In genomic region chr8:122336251-122336910, GRCm38 (mm10) we compare ENCODE assay signal across 8 mouse cellular contexts. TPM values are rescaled to one million over a fixed set of nuclear protein-coding genes. Genes with fewer than 3 reads are reported as not detected.
DNase-seq lines count a peak whose midpoint lies in the region; ATAC-seq and TF ChIP-seq lines count a peak whose summit lies in the region.

No protein-coding gene starts in this region.

- H3K36me3 ChIP-seq in hindbrain, embryonic 14.5 days (replicated peaks; ENCODE audit: control insufficient read depth, insufficient read depth) = no peaks in the 10 kb centered on the region
- no peaks in the 10 kb centered on the region for H3K36me3 ChIP-seq in neural tube, embryonic 13.5 days

- H3K9me3 ChIP-seq in hindbrain, embryonic 14.5 days (ENCODE audit: control insufficient read depth, low read length) = no peaks in the 10 kb centered on the region
- no peaks in the 10 kb centered on the region for H3K9me3 ChIP-seq in neural tube, embryonic 13.5 days

- H3K4me3 ChIP-seq in left cerebral cortex, adult 2 months = peak overlapping the region; percentile 54
- peak overlapping the region; percentile 59 for H3K4me3 ChIP-seq in hindbrain, embryonic 14.5 days (replicated peaks; ENCODE audit: low read length)
- H3K4me3 ChIP-seq in neural tube, embryonic 13.5 days = peak overlapping the region; percentile 57

- ATAC-seq in hindbrain, embryonic 14.5 days (ENCODE audit: low FRiP score) = peak; percentile 38
- peak; percentile 60 for ATAC-seq in neural tube, embryonic 13.5 days (ENCODE audit: low read depth)
- no peak for ATAC-seq in erythroid progenitor cell, adult 5-6 weeks (replicated peaks; ENCODE audit: low FRiP score, poor library complexity, severe bottlenecking)

- intact Hi-C loops in left cerebral cortex, adult 2 months (cut with DNase I) = no loop called here

- DNase-seq in left cerebral cortex, adult 2 months (ENCODE audit: extremely low spot score in 1 of 2, low spot score in 2 of 2) = peak; percentile 66 to 69
- no peak for DNase-seq in left cerebral cortex, adult 8-10 months (ENCODE audit: low spot score in 2 of 2)
- DNase-seq in embryo, embryonic 10 days (ENCODE audit: low spot score) = peak; percentile 72
- no peak for DNase-seq in hindbrain, embryonic 14.5 days (ENCODE audit: low spot score)
- DNase-seq in liver = peak; percentile 57
- DNase-seq in thymus, postnatal 0 days (ENCODE audit: low spot score) = no peak

- H3K4me1 ChIP-seq in hindbrain, embryonic 14.5 days (replicated peaks; ENCODE audit: control insufficient read depth, insufficient read depth, low read length) = 0 out of 2 replicates have a peak, but pooled peaks cover 12% of the 10 kb centered on the region
- H3K4me1 ChIP-seq in neural tube, embryonic 13.5 days (replicated peaks) = peaks cover 20% of the 10 kb centered on the region

- peaks cover 54% of the 10 kb centered on the region for H3K27me3 ChIP-seq in hindbrain, embryonic 14.5 days (ENCODE audit: control insufficient read depth, insufficient read depth, low read length)
- H3K27me3 ChIP-seq in neural tube, embryonic 13.5 days = peaks cover 77% of the 10 kb centered on the region

- H3K4me2 ChIP-seq in hindbrain, embryonic 14.5 days (replicated peaks) = peak overlapping the region; percentile 87
- H3K4me2 ChIP-seq in neural tube, embryonic 13.5 days = peak overlapping the region; percentile 88

- WGBS in hindbrain, embryonic 14.5 days = 2% methylated on average over 76 of the region's 81 CpGs
- 3% methylated on average over 80 of the region's 81 CpGs for WGBS in neural tube, embryonic 13.5 days

- H3K27ac ChIP-seq in left cerebral cortex, adult 2 months = peak overlapping the region; percentile 64
- H3K27ac ChIP-seq in hindbrain, embryonic 14.5 days = no peak overlapping the region
- H3K27ac ChIP-seq in neural tube, embryonic 13.5 days (replicated peaks) = no peak overlapping the region

- H3K9ac ChIP-seq in hindbrain, embryonic 14.5 days = peak overlapping the region; percentile 62
- H3K9ac ChIP-seq in neural tube, embryonic 13.5 days = peak overlapping the region; percentile 71

- no peak for TF ChIP-seq CTCF in left cerebral cortex, adult 2 months (IDR thresholded peaks at IDR 0.05)

RNA-seq across cellular contexts. Expression of gene Trhr2, which starts 24.2 kb away (rescaled TPM):
- total RNA-seq in left cerebral cortex, adult 2 months (2021) = 10 to 100 TPM in 1 of 2 experiments, 1 to 10 TPM in 1; 7.1 to 11.4 TPM
- total RNA-seq in left cerebral cortex, adult 8-10 months (2022) = 10 to 100 TPM in 3 of 4 experiments, 1 to 10 TPM in 1; 8.6 to 11.3 (median 10.8) TPM
- 0.21 TPM in 1 of 2 replicates, not detected in the other for polyA plus RNA-seq in hindbrain, embryonic 14.5 days (2014; fragmentation: Nextera tagmentation; extraction: Ambion mirVana)
- not detected in 2 replicates for polyA plus RNA-seq in neural tube, embryonic 13.5 days (2015; fragmentation: Nextera tagmentation; extraction: Ambion mirVana)
- total RNA-seq in erythroid progenitor cell, adult 5-6 weeks (2015; ENCODE audit: low replicate concordance) = not detected in 2 replicates
- total RNA-seq in erythroid progenitor cell, adult 5-6 weeks (2017; ENCODE audit: low replicate concordance) = not detected in 2 replicates
- polyA plus RNA-seq in thymus, postnatal 0 days (2015; fragmentation: Nextera tagmentation; extraction: Ambion mirVana) = not detected in 2 replicates

RNA-seq across cellular contexts. Expression of gene Zc3h18, which starts 40.0 kb away (rescaled TPM):
- 10 to 100 TPM; 42.3 to 45.0 TPM for total RNA-seq in left cerebral cortex, adult 2 months (2021)
- total RNA-seq in left cerebral cortex, adult 8-10 months (2022) = 10 to 100 TPM; 38.8 to 41.1 (median 40.4) TPM
- polyA plus RNA-seq in hindbrain, embryonic 14.5 days (2014; fragmentation: Nextera tagmentation; extraction: Ambion mirVana) = 22.9 and 23.4 TPM in 2 replicates
- 37.0 and 43.6 TPM in 2 replicates for polyA plus RNA-seq in neural tube, embryonic 13.5 days (2015; fragmentation: Nextera tagmentation; extraction: Ambion mirVana)
- 32.3 and 32.8 TPM in 2 replicates for total RNA-seq in erythroid progenitor cell, adult 5-6 weeks (2015; ENCODE audit: low replicate concordance)
- total RNA-seq in erythroid progenitor cell, adult 5-6 weeks (2017; ENCODE audit: low replicate concordance) = 57.9 and 58.0 TPM in 2 replicates
- polyA plus RNA-seq in thymus, postnatal 0 days (2015; fragmentation: Nextera tagmentation; extraction: Ambion mirVana) = 41.0 and 41.7 TPM in 2 replicates

RNA-seq across cellular contexts. Expression of gene Zfpm1, which starts 54.4 kb away (rescaled TPM):
- total RNA-seq in left cerebral cortex, adult 2 months (2021) = 10 to 100 TPM; 39.5 to 42.1 TPM
- total RNA-seq in left cerebral cortex, adult 8-10 months (2022) = 10 to 100 TPM; 38.9 to 50.1 (median 44.4) TPM
- polyA plus RNA-seq in hindbrain, embryonic 14.5 days (2014; fragmentation: Nextera tagmentation; extraction: Ambion mirVana) = 1.8 and 2.0 TPM in 2 replicates
- polyA plus RNA-seq in neural tube, embryonic 13.5 days (2015; fragmentation: Nextera tagmentation; extraction: Ambion mirVana) = 0.83 and 0.89 TPM in 2 replicates
- 176 and 254 TPM in 2 replicates for total RNA-seq in erythroid progenitor cell, adult 5-6 weeks (2015; ENCODE audit: low replicate concordance)
- 303 and 467 TPM in 2 replicates for total RNA-seq in erythroid progenitor cell, adult 5-6 weeks (2017; ENCODE audit: low replicate concordance)
- polyA plus RNA-seq in thymus, postnatal 0 days (2015; fragmentation: Nextera tagmentation; extraction: Ambion mirVana) = 3.9 and 5.4 TPM in 2 replicates

Comparison
In these comparisons a context has a peak if more than half of its experiments do, and no peak if none do; other contexts are left out.
1. DNase-seq: peak in left cerebral cortex, adult 2 months (2 of 2), embryo, embryonic 10 days (single experiment) and liver (single experiment); none in left cerebral cortex, adult 8-10 months (0 of 2), hindbrain, embryonic 14.5 days (single experiment) and thymus, postnatal 0 days (single experiment).
2. RNA of gene Trhr2, which starts 24.2 kb away (total RNA-seq): 7.1 to 11.4 TPM in left cerebral cortex, adult 2 months and 8.6 to 11.3 TPM in left cerebral cortex, adult 8-10 months; not detected in erythroid progenitor cell, adult 5-6 weeks; every median in the first group is over 4 times any median in the second.
3. Peak in every context shown above with its lines, with median percentiles within 50 percentile points of each other: H3K4me3 ChIP-seq.